Mouse (Mus musculus) hindbrain, embryonic 11.5 days (tissue): ENCODE measurements at regions not wholly inside any gene's neighbourhood (a gene's known extent, or its start where the extent isn't known, plus 50 kb on each side); places are given as distances from the start of the nearest gene placed in this dataset.
A peak's percentile ranks its signal among the peaks of the same experiment; 100 is the strongest.

ENCODE experiments used
- ATAC-seq: fragments of 200-750 bp; cut with Nextera tagmentation; 2 replicates; pipeline ENCODE4 v1.8.0; 2017; ENCODE audit warnings: mild to moderate bottlenecking, moderate TSS enrichment, moderate library complexity; ENCODE audit not compliant: low FRiP score
- DNase-seq: peaks from one replicate; pipeline ENCODE4 v3.0.0-alpha.2; 2015; ENCODE audit warnings: low spot score
- H3K27ac ChIP-seq: fragments of 300-500 bp; sonication (generic); 2 replicates; pipeline ENCODE4 v1.5.1; 2014; ENCODE audit warnings: mild to moderate bottlenecking, low read depth, low read length
- H3K27me3 ChIP-seq: fragments of 300-500 bp; sonication (generic); 2 replicates; pipeline ENCODE4 v1.6.1; 2014; ENCODE audit warnings: mild to moderate bottlenecking, low read length, moderate library complexity, mixed read lengths; ENCODE audit not compliant: control insufficient read depth, insufficient read depth
- H3K36me3 ChIP-seq: fragments of 300-500 bp; sonication (generic); 2 replicates; pipeline ENCODE4 v1.6.1; 2014; ENCODE audit warnings: mild to moderate bottlenecking, low read length, moderate library complexity, mixed read lengths; ENCODE audit not compliant: control insufficient read depth, insufficient read depth
- H3K4me1 ChIP-seq: fragments of 300-500 bp; sonication (generic); replicated peaks from 2 replicates; pipeline ENCODE4 v1.6.1; 2014; ENCODE audit warnings: low read length, mixed read lengths; ENCODE audit not compliant: control insufficient read depth, insufficient read depth
- H3K4me2 ChIP-seq: fragments of 300-500 bp; sonication (generic); replicated peaks from 2 replicates; pipeline ENCODE4 v1.6.1; 2014; ENCODE audit warnings: mild to moderate bottlenecking, low read depth, low read length
- H3K4me3 ChIP-seq: fragments of 300-500 bp; sonication (generic); 2 replicates; pipeline ENCODE4 v1.5.1; 2014; ENCODE audit warnings: low read depth, low read length
- H3K9ac ChIP-seq: fragments of 300-500 bp; sonication (generic); 2 replicates; pipeline ENCODE4 v1.6.1; 2014; ENCODE audit warnings: low read depth, low read length
- H3K9me3 ChIP-seq: fragments of 300-500 bp; sonication (generic); 2 replicates; pipeline ENCODE4 v1.6.1; 2016; ENCODE audit warnings: low read length; ENCODE audit not compliant: control insufficient read depth
- WGBS: fragments of 180-500 bp; shearing (Covaris S2); extraction: QIAGEN DNeasy Blood & Tissue Kit; methylation state at CpG from one replicate; pipeline ENCODE4 v1.1.7; 2014; 5-methylcytosine and 5-hydroxymethylcytosine counted together

- WGBS = 26% methylated on average over 10 of the region's 10 CpGs
- no peaks in the 10 kb centered on the region for H3K27me3 ChIP-seq
- ATAC-seq (no peak), DNase-seq (peak; percentile 25)
- no peaks in the 10 kb centered on the region for H3K9me3 ChIP-seq
- H3K36me3 ChIP-seq = no peaks in the 10 kb centered on the region
- H3K27ac ChIP-seq = no peak overlapping the region
- no peak overlapping the region for H3K9ac ChIP-seq
- no peak overlapping the region for H3K4me3 ChIP-seq
- H3K4me1 ChIP-seq = no peaks in the 10 kb centered on the region
- H3K4me2 ChIP-seq = no peak overlapping the region
Measured at GRCm38 (mm10) chr5:119978096-119978715, 138.1 kb upstream of the Rbm19 start.

DNA sequence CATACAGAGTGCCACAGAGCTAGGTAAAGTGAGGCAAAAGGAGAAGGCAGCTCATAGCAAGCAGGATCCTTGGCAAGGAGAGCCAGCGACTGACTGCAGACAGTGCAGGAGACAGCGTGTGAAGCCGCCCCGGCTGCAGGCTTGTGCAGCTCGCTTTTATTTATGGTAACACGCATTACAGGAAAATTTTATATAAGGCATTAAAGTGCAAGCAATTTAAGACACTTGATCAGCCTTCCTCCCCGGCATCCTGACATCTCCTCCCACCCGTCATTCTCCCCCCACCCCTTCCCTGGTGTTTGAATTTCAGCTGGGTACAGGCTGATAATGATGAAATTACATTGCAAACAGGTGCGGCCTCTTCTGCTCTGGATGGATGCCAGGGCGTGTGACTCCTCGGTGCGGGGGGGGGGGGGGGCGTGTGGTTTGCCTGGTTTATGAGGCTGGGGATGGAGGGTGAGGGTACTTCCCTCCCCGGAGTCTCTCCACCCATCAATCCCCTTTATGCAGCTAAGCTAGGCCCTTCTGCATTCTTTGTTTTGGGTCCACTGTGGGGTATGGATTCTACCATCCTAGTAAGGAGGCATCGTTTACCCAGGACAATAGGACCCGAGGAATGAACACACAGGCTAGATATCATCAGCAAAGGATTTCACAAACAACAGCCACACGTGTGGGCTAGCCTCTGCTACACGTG, 135.0 kb upstream of the Rbm19 start:
- no peaks in the 10 kb centered on the region for H3K4me1 ChIP-seq
- 84% methylated on average over 18 of the region's 18 CpGs for WGBS
- H3K36me3 ChIP-seq = no peaks in the 10 kb centered on the region
- no peak overlapping the region for H3K4me2 ChIP-seq
- no peaks in the 10 kb centered on the region for H3K9me3 ChIP-seq
- DNase-seq (no peak), ATAC-seq (no peak)
- no peaks in the 10 kb centered on the region for H3K27me3 ChIP-seq
- no peak overlapping the region for H3K4me3 ChIP-seq
- H3K9ac ChIP-seq = no peak overlapping the region
- H3K27ac ChIP-seq = no peak overlapping the region

DNA sequence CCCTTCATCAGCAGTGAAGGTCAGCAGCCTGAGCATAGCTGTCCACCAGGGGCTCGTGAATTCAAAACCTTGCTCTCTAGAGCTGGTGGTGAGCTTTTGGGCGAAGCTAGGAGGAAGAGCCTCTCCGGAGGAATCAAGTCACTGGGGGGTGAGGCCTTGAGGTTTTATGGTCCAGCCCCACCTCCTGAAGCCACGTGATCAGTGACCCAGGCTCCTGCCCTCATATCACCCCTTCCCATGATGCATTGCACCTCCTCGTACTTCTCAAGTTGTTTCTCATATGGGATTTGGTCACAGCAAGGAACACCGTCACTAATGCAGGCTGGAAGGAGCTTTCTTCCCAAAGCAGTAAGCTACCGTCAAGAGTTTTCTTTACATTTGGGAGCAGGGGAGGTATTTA, 132.1 kb upstream of the Rbm19 start:
- Histone ChIP-seq H3K4me2 (no peak overlapping the region), H3K27ac (no peak overlapping the region), H3K27me3 (no peaks in the 10 kb centered on the region), H3K4me3 (no peak overlapping the region), H3K36me3 (no peaks in the 10 kb centered on the region), H3K4me1 (no peaks in the 10 kb centered on the region), H3K9ac (no peak overlapping the region), H3K9me3 (no peaks in the 10 kb centered on the region)
- no peak for DNase-seq
- ATAC-seq = no peak
- 81% methylated on average over 7 of the region's 7 CpGs for WGBS

DNA sequence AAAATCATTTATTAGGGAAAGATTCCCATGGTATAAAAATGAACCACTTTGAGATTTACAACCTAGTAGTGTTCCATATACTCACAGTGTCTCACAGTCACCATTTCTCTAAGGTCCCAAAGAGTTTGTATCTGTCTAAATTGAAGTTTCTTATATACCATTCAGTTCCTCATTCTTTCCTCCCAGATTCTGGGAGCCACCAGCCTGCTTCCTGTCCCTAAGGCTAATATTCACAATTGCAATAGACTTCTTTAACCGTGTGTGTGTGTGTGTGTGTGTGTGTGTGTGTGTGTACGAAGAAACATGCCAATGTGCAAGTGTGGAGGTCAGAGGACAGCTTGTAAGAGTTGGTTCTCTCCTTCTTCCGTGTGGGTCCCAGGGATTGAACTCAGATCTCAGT, 124.1 kb upstream of the Rbm19 start:
- H3K4me1 ChIP-seq = no peaks in the 10 kb centered on the region
- H3K4me3 ChIP-seq = no peak overlapping the region
- no peak overlapping the region for H3K27ac ChIP-seq
- no peaks in the 10 kb centered on the region for H3K36me3 ChIP-seq
- DNase-seq = no peak
- no peaks in the 10 kb centered on the region for H3K9me3 ChIP-seq
- no peak for ATAC-seq
- no peaks in the 10 kb centered on the region for H3K27me3 ChIP-seq
- H3K9ac ChIP-seq = no peak overlapping the region
- WGBS = 87% methylated on average over 3 of the region's 3 CpGs
- no peak overlapping the region for H3K4me2 ChIP-seq

DNA sequence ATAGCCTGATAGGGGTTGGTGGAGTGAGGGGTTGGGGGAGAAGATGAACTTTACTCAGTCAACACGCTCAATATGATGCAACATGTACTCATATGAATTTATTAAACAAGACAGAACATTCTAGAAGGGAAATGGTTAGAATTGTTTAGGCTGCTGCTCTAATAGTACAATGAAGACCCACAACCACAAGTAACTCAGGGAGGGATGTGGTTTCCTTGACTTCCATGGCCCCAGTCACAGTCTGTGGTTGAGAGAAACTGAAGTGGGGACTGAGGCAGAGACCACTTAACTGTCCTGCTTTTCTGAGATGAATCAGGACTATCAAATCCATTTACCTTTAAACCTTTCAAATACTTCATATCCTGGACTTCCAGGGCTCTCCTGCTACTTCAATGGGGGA, 120.5 kb upstream of the Rbm19 start:
- Histone ChIP-seq H3K9me3 (no peaks in the 10 kb centered on the region), H3K4me1 (no peaks in the 10 kb centered on the region), H3K4me3 (no peak overlapping the region), H3K9ac (no peak overlapping the region), H3K36me3 (no peaks in the 10 kb centered on the region), H3K27me3 (no peaks in the 10 kb centered on the region), H3K4me2 (no peak overlapping the region), H3K27ac (no peak overlapping the region)
- ATAC-seq (no peak), DNase-seq (no peak)
- 89% methylated on average over 1 of the region's 1 CpGs for WGBS

DNA sequence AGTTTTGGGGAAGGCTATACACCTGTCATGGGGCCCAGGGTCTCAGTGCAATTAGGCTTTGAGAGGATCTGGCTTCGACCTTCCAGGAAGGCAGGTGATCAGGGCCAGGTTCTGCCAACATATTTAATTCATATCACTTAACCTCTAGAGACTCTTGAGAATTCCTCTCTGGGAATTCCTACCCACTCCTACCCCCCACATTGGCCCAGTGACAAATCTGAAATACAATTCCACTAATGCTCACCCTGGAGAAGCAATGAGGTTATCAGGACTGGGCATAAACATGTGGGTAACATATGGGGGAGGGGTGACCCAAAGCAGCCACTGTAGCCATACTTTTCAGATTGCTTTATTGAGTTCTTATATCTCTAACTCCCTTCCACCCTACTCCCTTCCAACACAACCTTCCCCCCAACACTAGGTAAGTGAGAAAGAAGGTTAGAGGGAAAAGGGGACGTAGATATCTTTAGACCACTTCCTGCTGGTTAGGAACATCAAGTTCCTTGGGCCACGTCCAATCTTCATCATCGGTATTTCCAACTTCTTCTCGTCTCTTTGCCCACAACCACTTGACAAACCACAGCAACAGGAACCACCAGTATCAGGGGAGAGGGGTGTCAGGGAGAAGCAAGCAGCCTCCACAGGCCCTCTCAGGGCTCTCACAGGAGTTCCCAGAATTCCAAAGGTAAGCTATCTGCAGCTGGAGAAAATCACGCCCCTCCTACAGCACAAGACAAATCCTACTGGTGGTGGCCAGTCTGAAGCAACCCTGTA, 110.4 kb upstream of the Rbm19 start:
- H3K4me3 ChIP-seq = no peak overlapping the region
- H3K9me3 ChIP-seq = no peaks in the 10 kb centered on the region
- no peaks in the 10 kb centered on the region for H3K36me3 ChIP-seq
- H3K27me3 ChIP-seq = no peaks in the 10 kb centered on the region
- H3K4me1 ChIP-seq = no peaks in the 10 kb centered on the region
- no peak overlapping the region for H3K9ac ChIP-seq
- DNase-seq (no peak), ATAC-seq (no peak)
- no peak overlapping the region for H3K27ac ChIP-seq
- 84% methylated on average over 6 of the region's 6 CpGs for WGBS
- no peak overlapping the region for H3K4me2 ChIP-seq

DNA sequence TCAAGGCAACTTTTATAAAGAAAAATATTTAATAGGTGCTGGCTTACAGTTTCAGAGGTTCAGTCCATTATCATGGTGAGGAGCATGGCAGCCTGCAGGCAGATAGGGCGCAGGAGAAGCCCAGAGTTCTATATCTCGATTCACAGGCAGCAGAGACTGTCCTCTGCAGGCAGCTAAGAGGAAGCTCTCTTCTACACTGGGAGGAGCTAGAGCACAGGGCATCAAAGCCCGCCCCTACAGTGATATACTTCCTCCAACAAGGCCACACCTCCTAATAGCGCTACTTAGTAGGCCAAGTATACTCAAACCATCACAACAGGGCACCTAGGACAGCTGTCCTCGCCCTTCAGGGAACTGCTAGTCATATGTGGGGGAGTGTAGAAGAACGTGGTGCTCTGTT, 108.5 kb upstream of the Rbm19 start:
- H3K4me3 ChIP-seq = no peak overlapping the region
- no peak for DNase-seq
- H3K27me3 ChIP-seq = no peaks in the 10 kb centered on the region
- H3K4me1 ChIP-seq = no peaks in the 10 kb centered on the region
- no peak overlapping the region for H3K27ac ChIP-seq
- no peaks in the 10 kb centered on the region for H3K36me3 ChIP-seq
- H3K4me2 ChIP-seq = no peak overlapping the region
- no peak for ATAC-seq
- H3K9ac ChIP-seq = no peak overlapping the region
- H3K9me3 ChIP-seq = no peaks in the 10 kb centered on the region
- WGBS = 58% methylated on average over 6 of the region's 6 CpGs

GRCm38 (mm10) chr5:120008306-120008705, 108.0 kb upstream of the Rbm19 start:
- H3K27me3 ChIP-seq = no peaks in the 10 kb centered on the region
- no peak overlapping the region for H3K9ac ChIP-seq
- 87% methylated on average over 9 of the region's 9 CpGs for WGBS
- H3K4me1 ChIP-seq = no peaks in the 10 kb centered on the region
- no peak for DNase-seq
- no peak overlapping the region for H3K4me2 ChIP-seq
- no peaks in the 10 kb centered on the region for H3K9me3 ChIP-seq
- H3K36me3 ChIP-seq = no peaks in the 10 kb centered on the region
- H3K27ac ChIP-seq = no peak overlapping the region
- ATAC-seq = no peak
- no peak overlapping the region for H3K4me3 ChIP-seq

GRCm38 (mm10) chr5:120015417-120015816, 100.8 kb upstream of the Rbm19 start:
- Histone ChIP-seq H3K4me2 (no peak overlapping the region), H3K4me1 (no peaks in the 10 kb centered on the region), H3K4me3 (no peak overlapping the region), H3K9me3 (no peaks in the 10 kb centered on the region), H3K36me3 (no peaks in the 10 kb centered on the region), H3K27me3 (no peaks in the 10 kb centered on the region), H3K9ac (no peak overlapping the region), H3K27ac (no peak overlapping the region)
- ATAC-seq (no peak), DNase-seq (no peak)
- WGBS = 80% methylated on average over 10 of the region's 10 CpGs
